Mouse (Mus musculus): ENCODE measurements at regions not wholly inside any gene's neighbourhood (a gene's known extent, or its start where the extent isn't known, plus 50 kb on each side); places are given as distances from the start of the nearest gene placed in this dataset.

- ATAC-seq (replicated peaks; ENCODE audit: low FRiP score, poor library complexity, severe bottlenecking) = no peak
These were observed 179.1 kb upstream of the Sulf2 start for GRCm38 (mm10) chr2:166334559-166334958.

- ATAC-seq (replicated peaks; ENCODE audit: low FRiP score, poor library complexity, severe bottlenecking) = no peak
These were observed 178.4 kb upstream of the Sulf2 start for GRCm38 (mm10) chr2:166333818-166334217.

GRCm38 (mm10) chr2:166332748-166333417 is 177.4 kb upstream of the Sulf2 start:
- ATAC-seq (replicated peaks; ENCODE audit: low FRiP score, poor library complexity, severe bottlenecking) = no peak

- no peak for ATAC-seq (replicated peaks; ENCODE audit: low FRiP score, poor library complexity, severe bottlenecking)
These were observed 175.7 kb upstream of the Sulf2 start for GRCm38 (mm10) chr2:166331192-166331591.

DNA sequence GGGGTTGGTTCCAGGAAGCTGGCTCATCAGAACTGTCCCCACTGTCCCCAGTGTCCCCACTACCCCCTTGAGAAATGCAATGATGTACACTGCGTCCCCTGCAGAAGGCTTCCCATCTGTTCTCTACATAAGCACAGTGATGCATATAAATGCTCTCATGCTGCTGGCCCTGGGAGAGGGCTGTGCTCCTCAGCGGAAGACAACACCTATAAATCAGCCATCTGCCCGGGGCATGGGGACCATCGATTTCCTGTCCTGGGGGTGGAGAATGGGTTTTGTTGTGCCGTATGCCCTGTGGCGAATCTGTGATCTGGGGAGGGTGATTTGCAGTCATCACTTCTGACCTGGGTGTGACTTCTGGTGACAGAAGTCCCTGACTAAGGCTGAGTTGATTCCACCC is 174.9 kb upstream of the Sulf2 start:
- ATAC-seq (replicated peaks; ENCODE audit: low FRiP score, poor library complexity, severe bottlenecking) = no peak

DNA sequence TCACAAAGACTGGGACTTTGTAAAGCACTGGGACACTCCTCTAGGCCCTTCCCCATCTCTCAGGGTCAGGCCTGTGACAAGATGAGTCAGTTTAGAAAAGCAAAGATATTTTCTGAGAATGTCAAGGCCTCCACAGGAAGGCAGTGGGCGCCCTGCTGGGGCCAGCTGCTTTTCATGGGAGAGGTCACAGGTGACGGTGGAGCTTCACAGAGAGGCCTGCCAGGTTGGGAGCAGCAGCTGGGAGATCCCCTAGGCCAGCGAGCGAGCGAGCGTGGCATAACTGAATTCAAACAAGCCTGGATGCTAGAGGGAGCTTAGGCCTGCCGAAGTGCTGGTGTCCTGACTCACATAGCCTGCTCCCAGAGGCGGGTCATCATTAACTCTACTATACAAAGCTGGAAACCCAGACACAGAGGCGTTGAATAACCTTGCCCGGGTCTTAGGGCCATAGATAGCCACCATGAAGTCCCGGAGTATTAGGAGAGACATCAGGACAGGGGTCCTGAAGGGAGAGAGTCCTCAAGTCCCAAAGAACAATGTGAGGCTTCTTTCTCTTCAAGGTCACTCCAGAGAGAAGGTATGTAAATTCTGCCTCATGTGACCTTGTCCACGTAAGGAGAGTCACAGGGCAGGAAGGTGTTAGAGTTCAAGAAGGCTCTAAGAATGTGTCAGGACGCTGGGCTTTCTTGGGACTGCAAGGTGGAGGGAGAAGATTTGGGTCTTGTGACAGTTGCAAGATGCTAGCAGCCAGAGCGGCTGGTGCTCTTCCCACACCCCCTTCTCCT is 174.3 kb upstream of the Sulf2 start:
- ATAC-seq (replicated peaks; ENCODE audit: low FRiP score, poor library complexity, severe bottlenecking) = no peak

- ATAC-seq (replicated peaks; ENCODE audit: low FRiP score, poor library complexity, severe bottlenecking) = no peak
These were observed 171.5 kb upstream of the Sulf2 start for GRCm38 (mm10) chr2:166326932-166327331.

GRCm38 (mm10) chr2:166324954-166325353 is 169.5 kb upstream of the Sulf2 start:
- ATAC-seq (replicated peaks; ENCODE audit: low FRiP score, poor library complexity, severe bottlenecking) = no peak

GRCm38 (mm10) chr2:166324439-166324838 is 169.0 kb upstream of the Sulf2 start:
- no peak for ATAC-seq (replicated peaks; ENCODE audit: low FRiP score, poor library complexity, severe bottlenecking)

DNA sequence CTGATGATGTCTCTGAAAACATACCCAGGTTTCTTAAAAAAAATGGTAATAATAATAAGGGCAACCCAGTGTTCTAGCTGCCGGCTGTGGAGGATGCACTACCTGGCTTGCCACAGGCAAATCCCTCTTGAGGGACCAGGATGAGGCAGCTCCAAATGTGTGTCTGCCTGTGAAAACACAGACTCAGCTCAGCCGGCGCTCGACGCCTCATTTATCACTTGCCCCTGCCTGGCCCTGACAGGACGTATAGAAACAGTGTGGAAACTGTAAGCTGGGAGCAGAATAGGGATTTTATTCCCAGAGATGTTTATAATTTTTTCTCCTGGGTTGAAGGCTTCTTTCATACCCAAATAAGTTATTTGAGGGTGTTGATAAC is 167.2 kb upstream of the Sulf2 start:
- no peak for ATAC-seq (replicated peaks; ENCODE audit: low FRiP score, poor library complexity, severe bottlenecking)

- ATAC-seq (replicated peaks; ENCODE audit: low FRiP score, poor library complexity, severe bottlenecking) = no peak
These were observed 166.7 kb upstream of the Sulf2 start for GRCm38 (mm10) chr2:166321992-166322667.

GRCm38 (mm10) chr2:166316409-166316916 is 161.0 kb upstream of the Sulf2 start:
- no peak for ATAC-seq (replicated peaks; ENCODE audit: low FRiP score, poor library complexity, severe bottlenecking)

- no peak for ATAC-seq (replicated peaks; ENCODE audit: low FRiP score, poor library complexity, severe bottlenecking)
These were observed 155.0 kb upstream of the Sulf2 start for GRCm38 (mm10) chr2:166310438-166310837.

DNA sequence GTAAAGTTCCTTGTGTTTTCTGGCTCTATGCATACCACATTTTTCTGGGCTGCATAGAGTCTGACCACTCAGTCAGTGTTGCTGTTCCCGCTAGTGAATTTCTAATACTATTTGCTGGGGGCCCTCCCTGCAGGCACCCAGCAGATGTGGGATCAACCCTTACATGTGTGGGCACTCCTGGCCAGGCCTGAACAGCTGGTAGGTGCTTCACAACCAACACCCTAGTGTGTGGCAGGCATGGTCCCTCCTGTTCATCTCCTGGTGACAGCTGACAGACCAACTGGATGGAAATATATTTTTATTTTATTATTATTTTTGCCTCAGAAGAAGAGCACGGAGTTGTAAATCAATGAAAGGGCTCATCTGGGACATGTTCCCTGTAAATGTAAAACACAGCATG is 154.4 kb upstream of the Sulf2 start:
- no peak for ATAC-seq (replicated peaks; ENCODE audit: low FRiP score, poor library complexity, severe bottlenecking)

DNA sequence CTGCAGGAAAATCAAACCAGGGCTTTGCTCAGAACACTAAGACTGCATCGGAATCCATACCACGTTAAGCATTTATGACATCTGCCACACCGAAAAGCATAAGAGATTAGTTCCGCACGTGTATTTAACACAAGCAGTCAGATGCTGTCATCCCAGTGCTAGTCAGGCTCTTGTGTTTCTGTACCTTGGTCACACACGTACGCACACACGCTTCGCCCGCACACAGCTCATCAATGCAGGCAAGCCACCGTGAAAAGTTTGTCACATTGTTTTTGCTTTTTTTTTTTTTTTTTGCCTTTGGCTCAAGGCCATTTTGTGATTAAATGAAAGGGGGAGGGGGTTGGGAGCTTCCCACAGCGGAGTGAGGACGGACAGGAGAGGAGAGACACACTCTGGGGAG is 152.1 kb upstream of the Sulf2 start:
- no peak for ATAC-seq (replicated peaks; ENCODE audit: low FRiP score, poor library complexity, severe bottlenecking)

DNA sequence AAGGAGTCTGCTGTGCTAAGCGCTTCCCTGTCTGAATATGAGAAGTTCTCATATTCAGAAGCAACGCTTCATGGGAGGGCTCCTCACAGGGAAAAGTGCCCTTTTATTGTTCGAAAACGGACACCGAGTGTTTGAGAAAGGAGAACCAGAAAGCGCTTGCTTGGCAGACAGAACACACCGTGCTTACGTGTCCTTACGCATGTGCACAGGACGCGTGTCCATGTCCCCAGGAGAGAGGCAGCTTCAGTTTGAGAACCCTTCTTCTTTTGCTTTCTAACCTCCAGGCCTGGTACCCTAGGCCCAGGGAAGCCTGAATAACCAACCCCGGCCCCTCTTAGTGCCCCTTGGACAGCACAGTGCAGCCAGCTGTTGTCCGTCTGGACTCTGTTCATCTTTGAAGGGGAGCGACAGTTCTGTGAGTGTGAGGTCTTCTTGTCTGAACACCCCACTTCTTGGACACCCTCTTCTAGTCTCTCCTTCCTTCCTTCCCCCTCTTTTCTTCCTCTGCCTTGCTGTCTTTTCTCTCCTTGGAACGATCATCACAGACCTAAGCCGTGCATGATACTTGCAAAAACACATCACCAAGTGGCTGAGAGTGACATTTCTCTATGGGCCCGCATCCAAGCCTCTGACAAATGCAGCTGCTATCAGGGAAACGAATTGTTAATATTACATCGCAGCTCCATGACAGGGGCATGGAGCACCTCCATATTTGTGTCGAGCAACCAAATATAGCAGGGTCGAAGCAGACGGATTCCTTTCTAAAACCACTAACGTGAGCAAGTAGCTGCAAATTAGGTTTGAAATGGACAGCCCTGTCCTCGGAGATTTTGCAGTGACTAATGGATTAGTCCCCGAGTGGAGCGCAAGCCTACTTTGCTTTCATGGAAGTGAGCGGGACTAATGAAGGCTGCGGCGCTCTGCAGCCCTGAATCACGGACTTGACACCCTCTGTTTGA is 149.9 kb upstream of the Sulf2 start:
- ATAC-seq (replicated peaks; ENCODE audit: low FRiP score, poor library complexity, severe bottlenecking) = no peak

DNA sequence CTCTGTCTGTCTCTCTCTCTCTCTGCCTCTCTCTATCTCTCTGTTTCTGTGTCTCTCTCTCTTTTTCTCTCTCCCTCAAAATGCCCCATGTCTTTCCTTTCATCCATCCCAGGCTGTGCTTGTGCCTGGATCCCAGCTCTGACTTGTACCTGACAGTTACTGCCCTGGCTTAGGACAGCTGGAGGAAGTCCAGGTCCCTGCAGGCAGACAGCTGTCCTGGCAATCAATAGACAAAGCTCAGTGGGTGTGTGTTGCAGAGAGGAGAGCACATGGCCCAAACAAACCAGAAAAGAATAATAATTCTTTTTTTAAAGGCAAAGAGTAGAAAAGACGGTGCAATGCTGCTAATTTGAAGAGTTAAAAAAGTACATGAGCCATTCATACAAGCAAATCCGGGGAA is 148.4 kb upstream of the Sulf2 start:
- ATAC-seq (replicated peaks; ENCODE audit: low FRiP score, poor library complexity, severe bottlenecking) = no peak

DNA sequence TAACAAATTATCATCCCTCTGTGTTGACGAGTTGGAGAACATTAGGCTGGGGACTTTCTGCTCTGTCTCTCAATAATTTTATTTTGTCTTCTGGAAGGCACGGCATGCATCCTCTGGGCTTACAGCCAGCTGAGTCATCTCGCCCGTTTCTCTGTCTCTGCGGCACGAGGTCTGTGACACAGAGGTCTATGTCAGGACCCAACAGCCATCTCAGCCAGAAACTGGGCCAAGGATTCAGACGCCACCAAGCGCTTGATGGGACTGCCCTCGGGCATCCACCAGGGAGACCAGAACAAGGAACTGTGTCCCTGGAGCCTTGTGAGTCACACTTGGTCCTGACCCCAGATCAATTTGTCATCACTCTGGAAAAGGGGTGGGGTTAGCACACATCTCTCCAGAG is 145.7 kb upstream of the Sulf2 start:
- no peak for ATAC-seq (replicated peaks; ENCODE audit: low FRiP score, poor library complexity, severe bottlenecking)

- ATAC-seq (replicated peaks; ENCODE audit: low FRiP score, poor library complexity, severe bottlenecking) = no peak
These were observed 139.2 kb upstream of the Sulf2 start for GRCm38 (mm10) chr2:166294672-166295071.

DNA sequence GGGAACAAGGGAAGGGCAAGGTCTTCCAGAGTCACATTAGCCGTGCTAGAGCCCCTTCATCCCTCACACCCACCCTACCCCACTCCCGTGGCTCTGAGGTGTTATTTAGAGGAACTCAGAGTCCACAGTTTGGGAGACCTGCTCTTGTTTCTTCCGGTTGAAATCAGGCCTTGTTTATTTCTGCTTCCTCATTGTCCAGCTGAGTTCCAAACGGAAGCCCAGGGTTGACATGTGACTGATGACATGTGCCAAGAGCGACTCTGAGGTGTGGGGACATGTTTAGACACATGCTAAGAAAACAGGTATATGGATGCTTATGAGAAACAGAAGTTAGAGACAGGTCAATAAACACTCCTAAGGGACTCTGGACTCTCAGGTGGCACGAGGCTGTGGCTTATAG is 137.5 kb upstream of the Sulf2 start:
- ATAC-seq (replicated peaks; ENCODE audit: low FRiP score, poor library complexity, severe bottlenecking) = no peak
